ENCODE assay signal across 8 mouse cellular contexts in genomic region chr3:132506095-132506494, GRCm38 (mm10).
DNase-seq lines count a peak whose midpoint lies in the region; ATAC-seq lines count a peak whose summit lies in the region.

No protein-coding gene starts in this region.

- H3K9me3 ChIP-seq in liver, embryonic 13.5 days (replicated peaks): no peaks in the 10 kb centered on the region

- no peak overlapping the region for H3K9ac ChIP-seq in liver, embryonic 13.5 days

- WGBS in liver, embryonic 13.5 days (ENCODE audit: insufficient replicate concordance): 5% methylated on average over 4 of the region's 4 CpGs

- no peak overlapping the region for H3K4me3 ChIP-seq in liver, embryonic 13.5 days (replicated peaks)

- no peaks in the 10 kb centered on the region for H3K4me1 ChIP-seq in liver, embryonic 13.5 days (replicated peaks)

- DNase-seq in A20 (ENCODE audit: low read depth, low spot score): peak; percentile 79
- DNase-seq in Muller cell, postnatal 12 days (ENCODE audit: inconsistent ontology term): peak; percentile 48
- peak; percentile 79 for DNase-seq in embryo, embryonic 11 days
- DNase-seq in kidney, postnatal 10 days: peak; percentile 83
- peak; percentile 4 for DNase-seq in liver, embryonic 13.5 days
- DNase-seq in ovary, postnatal 14 days (ENCODE audit: low spot score): peak; percentile 48

- H3K4me2 ChIP-seq in liver, embryonic 13.5 days: no peak overlapping the region

- H3K27me3 ChIP-seq in liver, embryonic 13.5 days: no peaks in the 10 kb centered on the region

- H3K36me3 ChIP-seq in liver, embryonic 13.5 days: no peaks in the 10 kb centered on the region

- peak; percentile 98 for ATAC-seq in granulocyte monocyte progenitor cell, adult 5-6 weeks (replicated peaks; ENCODE audit: poor library complexity, severe bottlenecking)
- peak; percentile 64 for ATAC-seq in liver, embryonic 13.5 days (ENCODE audit: low read depth)
- no peak for ATAC-seq in monocyte, adult 5-6 weeks (replicated peaks; ENCODE audit: insufficient number of reproducible peaks, low FRiP score, low TSS enrichment, poor library complexity, severe bottlenecking)

- H3K27ac ChIP-seq in liver, embryonic 13.5 days: no peak overlapping the region

Comparison
In these comparisons a context has a peak if more than half of its experiments do, and no peak if none do; other contexts are left out.
1. DNase-seq: peak in every context shown above with its lines; median percentile 83 in kidney, postnatal 10 days; 79 in A20; 79 in embryo, embryonic 11 days; 48 in Muller cell, postnatal 12 days; 48 in ovary, postnatal 14 days; 4 in liver, embryonic 13.5 days.